Mouse (Mus musculus) embryonic facial prominence, embryonic 14.5 days (tissue): Measurements from ENCODE around the gene Stip1. TPM values are rescaled to one million over a fixed set of nuclear protein-coding genes. Genes with fewer than 3 reads are reported as not detected.
A peak's percentile ranks its signal among the peaks of the same experiment; 100 is the strongest.
"Not testable (repeated sequence)": the region's sequence is repeated elsewhere in the genome, so short reads cannot be mapped to it uniquely, and the experiment has no call there.

Experiments
- ATAC-seq: fragments of 200-750 bp; cut with Nextera tagmentation; 2 replicates; pipeline ENCODE4 v1.8.0; 2017; ENCODE audit warnings: low read depth, moderate number of reproducible peaks, moderate TSS enrichment
- DNase-seq: peaks from one replicate; pipeline ENCODE4 v3.0.0-alpha.2; 2015; ENCODE audit warnings: low spot score
- H3K27ac ChIP-seq: fragments of 300-500 bp; sonication (generic); replicated peaks from 2 replicates; pipeline ENCODE4 v1.5.1; 2014; ENCODE audit warnings: low read depth, mild to moderate bottlenecking, low read length, moderate library complexity
- H3K27me3 ChIP-seq: fragments of 300-500 bp; sonication (generic); replicated peaks from 2 replicates; pipeline ENCODE4 v1.6.1; 2014; ENCODE audit warnings: low read length; ENCODE audit not compliant: control insufficient read depth, insufficient read depth
- H3K36me3 ChIP-seq: fragments of 300-500 bp; sonication (generic); 2 replicates; pipeline ENCODE4 v1.6.1; 2014; ENCODE audit warnings: low read length, mixed read lengths; ENCODE audit not compliant: control insufficient read depth, insufficient read depth
- H3K4me1 ChIP-seq: fragments of 300-500 bp; sonication (generic); 2 replicates; pipeline ENCODE4 v1.6.1; 2014; ENCODE audit warnings: antibody characterized with exemption, low read length; ENCODE audit not compliant: control insufficient read depth, insufficient read depth
- H3K4me2 ChIP-seq: fragments of 300-500 bp; sonication (generic); 2 replicates; pipeline ENCODE4 v1.6.1; 2014; ENCODE audit warnings: low read depth, mild to moderate bottlenecking, low read length, moderate library complexity, mixed read lengths
- H3K4me3 ChIP-seq: fragments of 300-500 bp; sonication (generic); 2 replicates; pipeline ENCODE4 v1.5.1; 2014; ENCODE audit warnings: low read depth, mild to moderate bottlenecking, low read length
- H3K9ac ChIP-seq: fragments of 300-500 bp; sonication (generic); 2 replicates; pipeline ENCODE4 v1.6.1; 2014; ENCODE audit warnings: low read depth, mild to moderate bottlenecking, low read length, moderate library complexity, mixed read lengths
- H3K9me3 ChIP-seq: fragments of 300-500 bp; sonication (generic); 2 replicates; pipeline ENCODE4 v1.6.1; 2016; ENCODE audit warnings: low read length; ENCODE audit not compliant: control insufficient read depth
- WGBS: fragments of 180-500 bp; shearing (Covaris S2); extraction: QIAGEN DNeasy Blood & Tissue Kit; methylation state at CpG from one replicate; pipeline ENCODE4 v1.1.7; 2014; 5-methylcytosine and 5-hydroxymethylcytosine counted together
- polyA plus RNA-seq: library from polyadenylated mRNA; unstranded; fragments of >200 nt; fragmentation: Nextera tagmentation; extraction: Ambion mirVana; gene quantifications from 2 replicates; pipeline ENCODE4 v1.2.1, GENCODE M21; 2014

Gene Stip1
- polyA plus RNA-seq, 1 experiment from 2014 or later, result 228 TPM

GRCm38 (mm10) chr19:7057126-7057721 is 17.5 kb upstream of the Stip1 start:
- DNase-seq (no peak), ATAC-seq (peak; percentile 13)
- Histone ChIP-seq H3K27ac (peak overlapping the region; percentile 17; the same call in 1 of the 2 replicates), H3K4me3 (peak overlapping the region; percentile 74), H3K4me2 (peak overlapping the region; percentile 100), H3K9me3 (no peaks in the 10 kb centered on the region), H3K27me3 (0 out of 2 replicates have a peak, but pooled peaks cover 5% of the 10 kb centered on the region), H3K4me1 (peaks cover 14% of the 10 kb centered on the region), H3K9ac (peak overlapping the region; percentile 70), H3K36me3 (no peaks in the 10 kb centered on the region)
- 6% methylated on average over 12 of the region's 16 CpGs for WGBS

GRCm38 (mm10) chr19:7056248-7057087 is 16.7 kb upstream of the Stip1 start, which contains the start of gene Macrod1:
Gene Macrod1, plus strand, starts transcription at chr19:7056810.
- DNase-seq (peak; percentile 86), ATAC-seq (peak; percentile 76)
- peak within 1 kb of the TSS; percentile 74 for H3K4me3 ChIP-seq
- 0 out of 2 replicates have a peak, but pooled peaks cover 5% of the 10 kb centered on the region for H3K27me3 ChIP-seq
- H3K27ac ChIP-seq, result peak within 1 kb of the TSS; percentile 17
- H3K4me1 ChIP-seq, result peaks cover 14% of the 10 kb centered on the region
- 1% methylated on average over 52 of the region's 72 CpGs for WGBS
- H3K9me3 ChIP-seq, result no peaks in the 10 kb centered on the region
- H3K9ac ChIP-seq, result peak within 1 kb of the TSS; percentile 70
- peak within 1 kb of the TSS; percentile 100 for H3K4me2 ChIP-seq
- H3K36me3 ChIP-seq, result no peaks in the 10 kb centered on the region

- WGBS, result 48% methylated on average over 3 of the region's 3 CpGs
- no peaks in the 10 kb centered on the region for H3K9me3 ChIP-seq
Observed at GRCm38 (mm10) chr19:7055173-7055572, 15.4 kb upstream of the Stip1 start.

GRCm38 (mm10) chr19:7054772-7055171 is 15.0 kb upstream of the Stip1 start:
- Histone ChIP-seq H3K9ac (no peak overlapping the region), H3K4me2 (no peak overlapping the region)
- peak; percentile 82 for DNase-seq

More at GRCm38 (mm10) chr19:7055173-7055572, 15.4 kb upstream of the Stip1 start:
- Histone ChIP-seq H3K9ac (no peak overlapping the region), H3K27ac (0 out of 2 replicates have a peak overlapping the region, but pooled peaks have one; percentile 0), H3K36me3 (no peaks in the 10 kb centered on the region), H3K4me2 (no peak overlapping the region), H3K4me1 (peaks cover 14% of the 10 kb centered on the region), H3K4me3 (no peak overlapping the region), H3K27me3 (0 out of 2 replicates have a peak, but pooled peaks cover 5% of the 10 kb centered on the region)
- DNase-seq (peak; percentile 49), ATAC-seq (no peak)

DNA sequence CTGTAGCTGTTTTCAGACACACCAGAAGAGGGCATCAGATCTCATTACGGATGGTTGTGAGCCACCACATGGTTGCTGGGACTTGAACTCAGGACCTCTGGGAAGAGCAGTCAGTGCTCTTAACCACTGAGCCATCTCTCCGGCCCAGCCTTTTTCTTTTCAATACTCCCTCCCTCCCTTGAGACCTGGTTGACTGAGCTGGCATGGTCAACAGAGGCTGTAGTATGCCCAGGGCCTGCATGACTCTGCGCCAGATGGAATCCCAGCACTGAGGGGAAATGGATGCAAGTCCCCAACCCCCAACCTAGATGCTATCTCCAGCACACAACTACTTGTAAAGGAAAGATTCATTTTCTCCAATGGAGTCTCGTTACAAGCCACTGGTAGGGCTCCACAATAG is 13.6 kb upstream of the Stip1 start:
- not testable (repeated sequence) for H3K9ac ChIP-seq, H3K9me3 ChIP-seq, ATAC-seq, H3K27ac ChIP-seq, H3K4me3 ChIP-seq, H3K27me3 ChIP-seq, DNase-seq, H3K4me2 ChIP-seq, H3K36me3 ChIP-seq
- H3K4me1 ChIP-seq, result peaks cover 12% of the 10 kb centered on the region
- WGBS, result 80% methylated on average over 4 of the region's 4 CpGs

More at GRCm38 (mm10) chr19:7054772-7055171, 15.0 kb upstream of the Stip1 start:
- Histone ChIP-seq H3K4me1 (peaks cover 14% of the 10 kb centered on the region), H3K36me3 (no peaks in the 10 kb centered on the region), H3K4me3 (no peak overlapping the region), H3K9me3 (no peaks in the 10 kb centered on the region), H3K27ac (0 out of 2 replicates have a peak overlapping the region, but pooled peaks have one; percentile 0), H3K27me3 (0 out of 2 replicates have a peak, but pooled peaks cover 5% of the 10 kb centered on the region)
- ATAC-seq, result no peak
- whole genome bisulfite sequencing, result 54% methylated on average over 10 of the region's 10 CpGs

DNA sequence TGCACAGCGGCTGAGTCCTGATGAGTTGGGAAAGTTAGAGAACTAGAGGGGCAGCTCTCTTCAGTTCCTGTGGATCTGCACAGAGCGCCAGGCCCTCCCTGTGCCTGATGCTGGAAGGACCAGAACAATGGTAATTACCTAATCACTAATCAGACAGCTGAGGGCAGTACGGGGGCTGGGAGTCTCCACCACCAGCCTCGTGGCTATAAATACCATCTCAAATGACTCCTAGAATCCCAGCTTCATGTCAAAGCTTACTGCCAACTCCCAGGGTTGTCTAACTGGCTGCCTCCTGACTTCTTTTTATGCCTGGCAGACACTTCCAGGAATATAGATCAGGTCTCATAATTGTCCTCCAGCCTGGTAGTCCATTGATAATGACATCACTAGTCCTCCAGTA is 4.9 kb upstream of the Stip1 start:
- Histone ChIP-seq H3K27ac (no peak overlapping the region; the same call in 1 of the 2 replicates), H3K4me3 (no peak overlapping the region), H3K9ac (0 out of 2 replicates have a peak overlapping the region, but pooled peaks have one; percentile 31), H3K4me2 (no peak overlapping the region), H3K27me3 (no peaks in the 10 kb centered on the region), H3K4me1 (peaks cover 3% of the 10 kb centered on the region; the same call in 1 of the 2 replicates), H3K9me3 (no peaks in the 10 kb centered on the region), H3K36me3 (no peaks in the 10 kb centered on the region)
- ATAC-seq, result no peak
- 32% methylated on average over 4 of the region's 4 CpGs for WGBS
- no peak for DNase-seq

DNA sequence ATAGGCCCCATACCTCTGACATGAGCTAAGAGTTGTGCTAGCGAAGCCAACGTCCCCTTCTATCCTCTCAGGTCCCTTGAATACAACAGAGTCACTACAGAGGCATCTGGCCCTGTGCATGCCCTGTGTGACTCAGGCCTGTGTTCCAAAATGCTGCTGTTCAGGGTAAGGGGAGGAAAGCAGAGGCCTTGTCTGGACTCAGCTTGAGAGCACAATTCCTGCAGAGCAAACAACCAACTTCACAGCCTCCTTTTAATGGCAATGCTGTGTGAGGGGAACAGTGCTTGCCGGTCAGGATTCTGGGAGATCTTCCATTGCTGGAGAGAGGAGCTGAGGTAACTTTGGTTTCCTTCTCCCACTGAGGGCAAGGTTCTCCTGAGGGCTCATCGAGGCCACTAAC is 4.5 kb upstream of the Stip1 start:
- no peak overlapping the region for H3K4me3 ChIP-seq
- no peaks in the 10 kb centered on the region for H3K27me3 ChIP-seq
- H3K9me3 ChIP-seq, result no peaks in the 10 kb centered on the region
- peaks cover 3% of the 10 kb centered on the region; the same call in 1 of the 2 replicates for H3K4me1 ChIP-seq
- 0 out of 2 replicates have a peak overlapping the region, but pooled peaks have one; percentile 31 for H3K9ac ChIP-seq
- WGBS, result 53% methylated on average over 4 of the region's 4 CpGs
- no peak overlapping the region; the same call in 1 of the 2 replicates for H3K27ac ChIP-seq
- no peak for DNase-seq
- no peak for ATAC-seq
- H3K36me3 ChIP-seq, result no peaks in the 10 kb centered on the region
- no peak overlapping the region for H3K4me2 ChIP-seq

DNA sequence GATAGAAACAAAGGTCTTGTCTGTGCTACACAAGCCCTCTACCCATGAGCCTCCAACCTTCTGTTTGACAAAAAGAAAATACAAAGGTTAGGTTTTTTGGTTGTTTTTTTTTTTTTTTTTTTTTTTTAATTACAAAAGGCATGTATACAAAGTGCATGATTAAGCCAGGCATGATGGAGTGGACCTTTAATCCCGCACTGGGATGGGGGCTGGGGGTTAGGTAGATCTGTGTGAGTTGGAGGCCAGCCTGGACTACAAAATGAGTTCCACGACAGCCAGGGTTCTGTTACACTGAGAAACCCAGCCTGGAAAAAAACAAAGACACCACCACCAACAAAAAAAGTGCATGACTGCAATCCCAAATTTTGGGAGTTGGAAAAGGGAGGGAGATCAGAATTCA is 1.4 kb upstream of the Stip1 start:
- Histone ChIP-seq H3K36me3 (no peaks in the 10 kb centered on the region), H3K27ac (peak overlapping the region; percentile 92; the same call in 1 of the 2 replicates), H3K9me3 (no peaks in the 10 kb centered on the region), H3K27me3 (no peaks in the 10 kb centered on the region), H3K9ac (no peak overlapping the region), H3K4me1 (peaks cover 13% of the 10 kb centered on the region), H3K4me3 (no peak overlapping the region), H3K4me2 (peak overlapping the region; percentile 91; the same call in 1 of the 2 replicates)
- DNase-seq (no peak), ATAC-seq (no peak)
- WGBS, result 83% methylated on average over 2 of the region's 2 CpGs
